8 mouse cellular contexts compared by ENCODE assay signal in the genomic region with DNA sequence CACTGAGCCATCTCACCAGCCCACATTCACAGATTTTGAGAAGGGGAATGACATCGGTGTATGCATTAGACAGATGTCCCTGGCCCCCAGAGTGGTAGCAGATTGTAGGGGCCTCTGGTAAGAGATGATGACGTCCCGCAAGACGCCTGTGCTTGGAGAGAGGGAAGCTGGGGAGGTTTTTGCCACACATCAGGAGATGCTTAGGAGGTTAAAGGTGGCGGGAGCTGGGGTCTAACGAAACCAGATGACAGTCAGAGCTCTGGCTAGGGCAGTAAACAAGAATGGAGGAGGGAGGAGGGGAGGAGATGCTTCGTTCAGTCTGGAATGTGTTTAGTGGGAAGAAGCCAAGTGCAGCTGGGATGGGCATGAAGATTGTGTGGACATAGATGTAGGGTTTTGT.
"Had no signal": no experiment of that assay in that cellular context is flagged by ENCODE, and none has a peak within 500 bp of the region (broad histone marks: within the 10 kb centered on the region; RNA-seq: fewer than 3 reads in every experiment).

No protein-coding gene starts in this region.

- H3K4me2 ChIP-seq: liver, embryonic 11.5 days; lung, embryonic 14.5 days; midbrain, embryonic 13.5 days had no signal

- H3K27me3 ChIP-seq: midbrain, embryonic 13.5 days had no signal

- H3K9ac ChIP-seq: lung, embryonic 14.5 days; midbrain, embryonic 13.5 days had no signal

- H3K4me3 ChIP-seq: midbrain, embryonic 13.5 days had no signal

- H3K27ac ChIP-seq: kidney, postnatal 0 days; midbrain, embryonic 13.5 days had no signal

- ATAC-seq: midbrain, embryonic 13.5 days had no signal

- H3K9me3 ChIP-seq: midbrain, embryonic 13.5 days had no signal

- DNase-seq: layer of hippocampus, adult 9-11 months; lung, embryonic 14.5 days; lung, postnatal 14 days; right cerebral cortex, postnatal 14 days; thymus, postnatal 36 days had no signal

- H3K4me1 ChIP-seq: midbrain, embryonic 13.5 days had no signal
